In the genomic region with DNA sequence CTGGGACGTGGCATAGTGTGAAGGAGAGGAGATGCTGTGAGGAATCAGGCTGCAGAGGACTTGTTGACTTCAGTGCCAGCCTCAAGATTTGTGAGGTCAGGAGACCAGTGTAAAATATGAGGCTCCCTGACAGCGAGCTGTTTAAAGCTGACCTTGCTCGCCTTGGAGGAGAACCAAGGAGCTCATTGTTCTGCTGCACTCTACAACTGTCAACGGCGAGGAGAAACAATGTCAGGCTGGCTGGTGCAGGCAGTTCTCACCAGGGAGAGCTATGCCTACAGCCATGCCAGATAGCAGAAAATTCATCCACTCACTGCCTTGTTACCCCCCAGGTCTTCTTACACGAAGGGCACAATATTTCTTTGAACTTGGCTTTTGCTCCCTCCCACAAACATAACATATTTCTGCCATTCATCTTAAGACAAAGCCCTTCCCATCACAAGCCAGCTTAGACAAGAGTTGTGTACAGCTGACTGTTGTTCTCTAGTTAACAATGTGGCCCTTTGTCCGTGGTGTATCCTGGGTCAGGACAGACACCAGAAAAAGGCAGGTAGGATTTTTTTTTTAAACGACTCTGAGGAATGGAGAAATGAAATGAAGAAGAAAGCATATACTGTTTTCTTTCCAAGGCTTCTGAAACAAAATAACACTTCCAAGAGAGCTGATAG, we compare ENCODE assay signal across 14 mouse cellular contexts.
DNase-seq lines count a peak whose midpoint lies in the region; ATAC-seq and TF ChIP-seq lines count a peak whose summit lies in the region.
"Had no signal": no experiment of that assay in that cellular context is flagged by ENCODE, and none has a peak within 500 bp of the region (broad histone marks: within the 10 kb centered on the region; RNA-seq: fewer than 3 reads in every experiment).

No protein-coding gene starts in this region.

- H3K36me3 ChIP-seq in midbrain, postnatal 0 days (ENCODE audit: insufficient read depth, low read length) = no peaks in the 10 kb centered on the region
- H3K36me3 ChIP-seq in midbrain, embryonic 11.5 days (ENCODE audit: control insufficient read depth, insufficient read depth, low read length) = no peaks in the 10 kb centered on the region
- H3K36me3 ChIP-seq in limb, embryonic 10.5 days = no peaks in the 10 kb centered on the region
- H3K36me3 ChIP-seq: heart, embryonic 10.5 days; limb, embryonic 13.5 days; lung, embryonic 15.5 days had no signal

- no peak overlapping the region for H3K4me3 ChIP-seq in midbrain, postnatal 0 days (ENCODE audit: low read depth, low read length)
- no peak overlapping the region for H3K4me3 ChIP-seq in midbrain, embryonic 11.5 days (ENCODE audit: low read depth, low read length)
- no peak overlapping the region for H3K4me3 ChIP-seq in limb, embryonic 10.5 days
- H3K4me3 ChIP-seq: heart, embryonic 10.5 days; limb, embryonic 13.5 days; lung, embryonic 15.5 days had no signal

- no peak for TF ChIP-seq CTCF in midbrain, postnatal 0 days (IDR thresholded peaks at IDR 0.05)

- no peak for ATAC-seq in midbrain, postnatal 0 days (ENCODE audit: low FRiP score)
- no peak for ATAC-seq in midbrain, embryonic 11.5 days (ENCODE audit: low FRiP score)

- no peak overlapping the region for H3K9ac ChIP-seq in midbrain, postnatal 0 days (replicated peaks; ENCODE audit: low read length, poor library complexity, severe bottlenecking)
- H3K9ac ChIP-seq in midbrain, embryonic 11.5 days (ENCODE audit: low read length) = no peak overlapping the region
- H3K9ac ChIP-seq: limb, embryonic 13.5 days; lung, embryonic 15.5 days had no signal

- H3K4me2 ChIP-seq in midbrain, postnatal 0 days (ENCODE audit: low read depth, low read length, poor library complexity, severe bottlenecking) = no peak overlapping the region
- H3K4me2 ChIP-seq in midbrain, embryonic 11.5 days = no peak overlapping the region
- H3K4me2 ChIP-seq: limb, embryonic 13.5 days; lung, embryonic 15.5 days had no signal

- 67% methylated on average over 8 of the region's 8 CpGs for whole genome bisulfite sequencing in midbrain, postnatal 0 days
- WGBS in midbrain, embryonic 11.5 days = 79% methylated on average over 8 of the region's 8 CpGs
- WGBS in limb, embryonic 10.5 days = 59% methylated on average over 8 of the region's 8 CpGs

- no peaks in the 10 kb centered on the region for H3K27me3 ChIP-seq in midbrain, postnatal 0 days (ENCODE audit: insufficient read depth, low read length)
- no peaks in the 10 kb centered on the region for H3K27me3 ChIP-seq in midbrain, embryonic 11.5 days (ENCODE audit: control insufficient read depth, insufficient read depth, low read length)
- H3K27me3 ChIP-seq in limb, embryonic 10.5 days (ENCODE audit: low read depth, poor library complexity, severe bottlenecking) = no peaks in the 10 kb centered on the region
- H3K27me3 ChIP-seq: CH12.LX; limb, embryonic 13.5 days; lung, embryonic 15.5 days had no signal

- no peaks in the 10 kb centered on the region for H3K4me1 ChIP-seq in midbrain, postnatal 0 days (ENCODE audit: insufficient read depth, low read length)
- no peaks in the 10 kb centered on the region for H3K4me1 ChIP-seq in midbrain, embryonic 11.5 days (ENCODE audit: control insufficient read depth, insufficient read depth, low read length)
- peaks cover 32% of the 10 kb centered on the region for H3K4me1 ChIP-seq in limb, embryonic 10.5 days
- H3K4me1 ChIP-seq: heart, embryonic 10.5 days; lung, embryonic 15.5 days had no signal

- H3K9me3 ChIP-seq in midbrain, postnatal 0 days (ENCODE audit: low read length) = no peaks in the 10 kb centered on the region
- H3K9me3 ChIP-seq in midbrain, embryonic 11.5 days (ENCODE audit: control insufficient read depth, low read length) = no peaks in the 10 kb centered on the region
- H3K9me3 ChIP-seq in limb, embryonic 10.5 days (replicated peaks) = no peaks in the 10 kb centered on the region
- H3K9me3 ChIP-seq: heart, embryonic 10.5 days; limb, embryonic 13.5 days; lung, embryonic 15.5 days had no signal

- DNase-seq in midbrain, postnatal 0 days (ENCODE audit: low spot score) = peak; percentile 8
- no peak for DNase-seq in midbrain, embryonic 11.5 days (ENCODE audit: low spot score, missing footprints)
- peak; percentile 49 for DNase-seq in embryo, embryonic 10.5 days (ENCODE audit: low spot score)
- no peak for DNase-seq in limb, embryonic 10.5 days (ENCODE audit: low spot score)
- peak; percentile 37 for DNase-seq in testis, postnatal 10 days (ENCODE audit: low spot score)
- no peak for DNase-seq in cerebellum, adult 9-11 months
- DNase-seq in urinary bladder, postnatal 25 days (ENCODE audit: low spot score) = no peak
- DNase-seq in left cerebral cortex, adult 9 months (ENCODE audit: low spot score in 2 of 2) = no peak
- DNase-seq: cerebellum, postnatal 14 days; kidney, adult 9 months had no signal

- H3K27ac ChIP-seq in midbrain, postnatal 0 days (ENCODE audit: low read depth, low read length) = no peak overlapping the region
- no peak overlapping the region for H3K27ac ChIP-seq in midbrain, embryonic 11.5 days (ENCODE audit: low read depth, low read length)
- peak overlapping the region; percentile 84 for H3K27ac ChIP-seq in limb, embryonic 10.5 days
- H3K27ac ChIP-seq: heart, embryonic 10.5 days; limb, embryonic 13.5 days; lung, embryonic 15.5 days had no signal

Comparison
In these comparisons a context has a peak if more than half of its experiments do, and no peak if none do; other contexts are left out.
1. DNase-seq: peak in midbrain, postnatal 0 days (single experiment), embryo, embryonic 10.5 days (single experiment) and testis, postnatal 10 days (single experiment); none in midbrain, embryonic 11.5 days (single experiment), limb, embryonic 10.5 days (single experiment), cerebellum, adult 9-11 months (single experiment), urinary bladder, postnatal 25 days (single experiment) and left cerebral cortex, adult 9 months (0 of 2).